10 mouse cellular contexts compared by ENCODE assay signal in genomic region chr3:96759695-96760094, GRCm38 (mm10). TPM values are rescaled to one million over a fixed set of nuclear protein-coding genes. Genes with fewer than 3 reads are reported as not detected.
DNase-seq lines count a peak whose midpoint lies in the region; ATAC-seq and TF ChIP-seq lines count a peak whose summit lies in the region.
"Had no signal": no experiment of that assay in that cellular context is flagged by ENCODE, and none has a peak within 500 bp of the region (broad histone marks: within the 10 kb centered on the region; RNA-seq: fewer than 3 reads in every experiment).

No protein-coding gene starts in this region.

- peaks cover 0 to 54% of the 10 kb centered on the region in 2 experiments; a peak in 3 of 4 replicates for H3K4me1 ChIP-seq in CH12.LX (ENCODE audit: control insufficient read depth in 1 of 2, insufficient read depth in 2 of 2)
- no peaks in the 10 kb centered on the region for H3K4me1 ChIP-seq in intestine, postnatal 0 days (replicated peaks; ENCODE audit: control insufficient read depth, insufficient read depth, low read length)
- H3K4me1 ChIP-seq: embryonic facial prominence, embryonic 12.5 days had no signal

- TF ChIP-seq EP300 in CH12.LX (IDR thresholded peaks at IDR 0.05; ENCODE audit: low read length): peak; percentile 78; the same call in 1 of the 2 replicates

- H3K27me3 ChIP-seq in CH12.LX (replicated peaks): no peaks in the 10 kb centered on the region
- H3K27me3 ChIP-seq in intestine, postnatal 0 days (replicated peaks; ENCODE audit: control insufficient read depth, insufficient read depth, low read length): no peaks in the 10 kb centered on the region
- H3K27me3 ChIP-seq: embryonic facial prominence, embryonic 12.5 days had no signal

- TF ChIP-seq CTCF in CH12.LX (conservative IDR thresholded peaks at IDR 0.05 in 1 of 2, IDR thresholded peaks at IDR 0.05 in 1 of 2; ENCODE audit: low read depth in 2 of 2, low read length in 2 of 2): no peak
- no peak for TF ChIP-seq CTCF in intestine, postnatal 0 days (IDR thresholded peaks at IDR 0.05; ENCODE audit: low read depth)

- H3K79me2 ChIP-seq in CH12.LX (replicated peaks; ENCODE audit: control insufficient read depth, extremely low read depth, insufficient read depth, poor library complexity, severe bottlenecking): no peaks in the 10 kb centered on the region

- H3K9me3 ChIP-seq in CH12.LX (replicated peaks; ENCODE audit: low read length): peaks cover 2% of the 10 kb centered on the region
- no peaks in the 10 kb centered on the region for H3K9me3 ChIP-seq in intestine, postnatal 0 days (ENCODE audit: control insufficient read depth)
- H3K9me3 ChIP-seq: embryonic facial prominence, embryonic 12.5 days had no signal

- no peak overlapping the region for H3K4me3 ChIP-seq in CH12.LX (replicated peaks in 1 of 3; ENCODE audit: low read depth in 2 of 3, low read length in 2 of 3, poor library complexity in 1 of 3)
- H3K4me3 ChIP-seq in intestine, postnatal 0 days (ENCODE audit: low read depth, low read length): no peak overlapping the region
- H3K4me3 ChIP-seq: embryonic facial prominence, embryonic 12.5 days had no signal

- in situ Hi-C loops in CH12.LX (cut with MboI; ENCODE audit: low pct_ligation_motif_present, low pct_unique_long_range_greater_than_20kb, low sequenced_read_pairs): no loop called here

- dilution Hi-C loops in CH12.LX (cut with MboI; ENCODE audit: extremely low pct_ligation_motif_present, extremely low pct_unique_long_range_greater_than_20kb, low sequenced_read_pairs): no loop called here

- H3K27ac ChIP-seq in CH12.LX (ENCODE audit: insufficient read depth, low read depth): peak overlapping the region; percentile 48
- no peak overlapping the region for H3K27ac ChIP-seq in intestine, postnatal 0 days (ENCODE audit: low read depth, low read length)
- H3K27ac ChIP-seq: embryonic facial prominence, embryonic 12.5 days had no signal

- TF ChIP-seq POLR2A in CH12.LX (IDR thresholded peaks at IDR 0.05; ENCODE audit: low read depth, low read length): no peak

- TF ChIP-seq RAD21 in CH12.LX (IDR thresholded peaks at IDR 0.05; ENCODE audit: low read depth, low read length): no peak

- 85% methylated on average over 4 of the region's 4 CpGs for WGBS in intestine, postnatal 0 days

- peaks cover 8 to 26% of the 10 kb centered on the region in 2 experiments for H3K36me3 ChIP-seq in CH12.LX (replicated peaks in 1 of 2; ENCODE audit: control insufficient read depth in 1 of 2, insufficient read depth in 1 of 2, low read length in 1 of 2)
- no peaks in the 10 kb centered on the region for H3K36me3 ChIP-seq in intestine, postnatal 0 days (ENCODE audit: control insufficient read depth, insufficient read depth)

- no peak for ATAC-seq in intestine, postnatal 0 days

- H3K4me2 ChIP-seq in CH12.LX (ENCODE audit: insufficient read depth, low read depth, poor library complexity, severe bottlenecking): peak overlapping the region; percentile 15; the same call in 1 of the 2 replicates
- no peak overlapping the region for H3K4me2 ChIP-seq in intestine, postnatal 0 days (replicated peaks; ENCODE audit: low read depth)
- H3K4me2 ChIP-seq: embryonic facial prominence, embryonic 12.5 days; lung, embryonic 14.5 days had no signal

- peak; percentile 19 for DNase-seq in layer of hippocampus, adult 11-12 months (ENCODE audit: low spot score)
- no peak for DNase-seq in layer of hippocampus, postnatal 25 days (ENCODE audit: extremely low spot score in 1 of 2, low spot score in 1 of 2)
- DNase-seq in 3T3-L1 (ENCODE audit: low read depth, low spot score): peak; percentile 88
- peak; percentile 91 for DNase-seq in CH12.LX (ENCODE audit: extremely low read depth)
- peak; percentile 69 for DNase-seq in induced T-regulatory cell, adult 2 months (ENCODE audit: low read depth)
- no peak for DNase-seq in kidney, postnatal 36 days
- DNase-seq in ovary, postnatal 14 days (ENCODE audit: low spot score): no peak
- DNase-seq: lung, embryonic 14.5 days had no signal

- no peak overlapping the region for H3K9ac ChIP-seq in CH12.LX (ENCODE audit: insufficient read depth, low read depth)
- H3K9ac ChIP-seq in intestine, postnatal 0 days (ENCODE audit: low read depth, low read length): no peak overlapping the region
- H3K9ac ChIP-seq: embryonic facial prominence, embryonic 12.5 days; lung, embryonic 14.5 days had no signal

TF ChIP-seq in CH12.LX, 34 proteins besides CTCF, POLR2A, EP300 and RAD21:
- TF ChIP-seq IRF4 (IDR thresholded peaks at IDR 0.05; ENCODE audit: low read depth, low read length) (peak; percentile 89), TCF12 (IDR thresholded peaks at IDR 0.05; ENCODE audit: low read depth, low read length) (0 out of 2 replicates have a peak, but pooled peaks have one; percentile 32), ELF1 (IDR thresholded peaks at IDR 0.05; ENCODE audit: low read depth, low read length) (no peak), ETS1 (conservative IDR thresholded peaks at IDR 0.05; ENCODE audit: low read depth, low read length) (peak; percentile 83), MEF2A (IDR thresholded peaks at IDR 0.05; ENCODE audit: borderline replicate concordance, low read depth, low read length) (peak; percentile 94), MAFK (IDR thresholded peaks at IDR 0.05; ENCODE audit: insufficient replicate concordance, low read length) (peak; percentile 87), USF2 (conservative IDR thresholded peaks at IDR 0.05; ENCODE audit: low read depth, low read length) (no peak), JUN (IDR thresholded peaks at IDR 0.05; ENCODE audit: insufficient read depth, low read depth, low read length) (peak; percentile 65; the same call in 1 of the 2 replicates), SIN3A (IDR thresholded peaks at IDR 0.05; ENCODE audit: low read length) (0 out of 2 replicates have a peak, but pooled peaks have one; percentile 43), BHLHE40 (IDR thresholded peaks at IDR 0.05; ENCODE audit: low read depth, low read length) (peak; percentile 75), NRF1 (IDR thresholded peaks at IDR 0.05; ENCODE audit: low read depth, low read length) (peak; percentile 79)
TF ChIP-seq in CH12.LX: peak in this region for 9.

RNA-seq across cellular contexts. Expression of gene Rnf115, which starts 32.2 kb away (rescaled TPM):
- total RNA-seq in layer of hippocampus, postnatal 25 days (2021): 10 to 100 TPM; 56.0 to 62.3 TPM
- total RNA-seq in CH12.LX (2012; rRNA removed) (25.8 and 28.5 TPM in 2 replicates), CH12.LX (2014; rRNA removed) (79.3 and 83.5 TPM in 2 replicates)
- 61.1 and 64.7 TPM in 2 replicates for polyA plus RNA-seq in CH12.LX (2012; ENCODE audit: insufficient read length, low read depth)
- 58.7 and 61.6 TPM in 2 replicates for polyA plus RNA-seq in intestine, postnatal 0 days (2015; fragmentation: Nextera tagmentation; extraction: Ambion mirVana)

RNA-seq across cellular contexts. Expression of gene Polr3c, which starts 32.3 kb away (rescaled TPM):
- 10 to 100 TPM; 24.7 to 24.9 TPM for total RNA-seq in layer of hippocampus, postnatal 25 days (2021)
- total RNA-seq in CH12.LX (2012; rRNA removed) (31.6 and 34.5 TPM in 2 replicates), CH12.LX (2014; rRNA removed) (14.6 and 18.1 TPM in 2 replicates)
- polyA plus RNA-seq in CH12.LX (2012; ENCODE audit: insufficient read length, low read depth): 78.3 and 79.5 TPM in 2 replicates
- 19.7 and 20.5 TPM in 2 replicates for polyA plus RNA-seq in intestine, postnatal 0 days (2015; fragmentation: Nextera tagmentation; extraction: Ambion mirVana)

RNA-seq across cellular contexts. Expression of gene Nudt17, which starts 51.3 kb away (rescaled TPM):
- 10 to 100 TPM; 13.2 to 16.7 TPM for total RNA-seq in layer of hippocampus, postnatal 25 days (2021)
- 0.84 and 1.0 TPM in 2 replicates for total RNA-seq in CH12.LX (2012; rRNA removed)
- total RNA-seq in CH12.LX (2014; rRNA removed): 0.21 and 0.39 TPM in 2 replicates
- polyA plus RNA-seq in CH12.LX (2012; ENCODE audit: insufficient read length, low read depth): 1.1 and 1.9 TPM in 2 replicates
- polyA plus RNA-seq in intestine, postnatal 0 days (2015; fragmentation: Nextera tagmentation; extraction: Ambion mirVana): 2.2 and 2.8 TPM in 2 replicates

Comparison
In these comparisons a context has a peak if more than half of its experiments do, and no peak if none do; other contexts are left out.
1. DNase-seq: peak in layer of hippocampus, adult 11-12 months (single experiment), 3T3-L1 (single experiment), CH12.LX (single experiment) and induced T-regulatory cell, adult 2 months (single experiment); none in layer of hippocampus, postnatal 25 days (0 of 2), kidney, postnatal 36 days (0 of 2) and ovary, postnatal 14 days (single experiment).
2. RNA of gene Nudt17, which starts 51.3 kb away (total RNA-seq): 13.2 to 16.7 TPM in layer of hippocampus, postnatal 25 days; 0.21 to 1.0 TPM in CH12.LX; every median in the first group is over 4 times any median in the second.